ENCODE assay signal across 27 mouse cellular contexts in genomic region chr11:44541280-44541679, GRCm38 (mm10). TPM values are rescaled to one million over a fixed set of nuclear protein-coding genes. Genes with fewer than 3 reads are reported as not detected.
DNase-seq lines count a peak whose midpoint lies in the region; ATAC-seq and TF ChIP-seq lines count a peak whose summit lies in the region.
"Had no signal": no experiment of that assay in that cellular context is flagged by ENCODE, and none has a peak within 500 bp of the region (broad histone marks: within the 10 kb centered on the region; RNA-seq: fewer than 3 reads in every experiment).

No protein-coding gene starts in this region.

- H3K9ac ChIP-seq in liver, embryonic 12.5 days, result no peak overlapping the region
- no peak overlapping the region for H3K9ac ChIP-seq in liver, embryonic 11.5 days (ENCODE audit: low read depth, low read length)
- no peak overlapping the region for H3K9ac ChIP-seq in liver, postnatal 0 days (replicated peaks)
- H3K9ac ChIP-seq: heart, embryonic 13.5 days; hindbrain, embryonic 14.5 days; limb, embryonic 12.5 days; neural tube, embryonic 12.5 days had no signal

- no peak overlapping the region for H3K4me3 ChIP-seq in liver, embryonic 12.5 days
- no peak overlapping the region for H3K4me3 ChIP-seq in liver, embryonic 11.5 days (ENCODE audit: low read depth, low read length)
- H3K4me3 ChIP-seq in liver, postnatal 0 days (ENCODE audit: low read depth, low read length), result no peak overlapping the region
- H3K4me3 ChIP-seq: erythroblast, embryonic 14.5 days; heart, adult 2 months; heart, embryonic 13.5 days; limb, embryonic 12.5 days; neural tube, embryonic 12.5 days had no signal

- no peak for TF ChIP-seq EP300 in liver, postnatal 0 days (IDR thresholded peaks at IDR 0.05; ENCODE audit: low read depth)

- no peak overlapping the region for H3K4me2 ChIP-seq in liver, embryonic 12.5 days
- no peak overlapping the region for H3K4me2 ChIP-seq in liver, embryonic 11.5 days
- no peak overlapping the region for H3K4me2 ChIP-seq in liver, postnatal 0 days (ENCODE audit: low read depth, low read length)
- H3K4me2 ChIP-seq: heart, embryonic 13.5 days; hindbrain, embryonic 14.5 days; limb, embryonic 12.5 days; neural tube, embryonic 12.5 days had no signal

- H3K9me3 ChIP-seq in liver, embryonic 12.5 days (replicated peaks), result no peaks in the 10 kb centered on the region
- H3K9me3 ChIP-seq in liver, embryonic 11.5 days (ENCODE audit: control insufficient read depth, low read length), result no peaks in the 10 kb centered on the region
- no peaks in the 10 kb centered on the region for H3K9me3 ChIP-seq in liver, postnatal 0 days (ENCODE audit: low read length)
- H3K9me3 ChIP-seq: heart, embryonic 13.5 days; limb, embryonic 12.5 days; neural tube, embryonic 12.5 days had no signal

- TF ChIP-seq CTCF in liver, postnatal 0 days (IDR thresholded peaks at IDR 0.05; ENCODE audit: low read depth), result no peak

- H3K36me3 ChIP-seq in liver, embryonic 12.5 days, result peaks cover 97% of the 10 kb centered on the region
- H3K36me3 ChIP-seq in liver, embryonic 11.5 days (ENCODE audit: control insufficient read depth, insufficient read depth, low read length), result peaks cover 42% of the 10 kb centered on the region
- H3K36me3 ChIP-seq in liver, postnatal 0 days (replicated peaks; ENCODE audit: insufficient read depth, low read length), result peaks cover 59% of the 10 kb centered on the region

- H3K27me3 ChIP-seq in liver, embryonic 12.5 days (replicated peaks), result no peaks in the 10 kb centered on the region
- no peaks in the 10 kb centered on the region for H3K27me3 ChIP-seq in liver, embryonic 11.5 days (replicated peaks; ENCODE audit: control insufficient read depth, insufficient read depth, low read length)
- H3K27me3 ChIP-seq in liver, postnatal 0 days (ENCODE audit: insufficient read depth, low read length), result no peaks in the 10 kb centered on the region
- H3K27me3 ChIP-seq: heart, embryonic 13.5 days; limb, embryonic 12.5 days; neural tube, embryonic 12.5 days had no signal

- ATAC-seq in frontal cortex, adult (ENCODE audit: low TSS enrichment), result peak; percentile 58
- no peak for ATAC-seq in liver, embryonic 12.5 days
- no peak for ATAC-seq in liver, embryonic 11.5 days (replicated peaks; ENCODE audit: low FRiP score)
- ATAC-seq in liver, postnatal 0 days, result no peak
- ATAC-seq: forebrain, embryonic 14.5 days; inflammation-experienced regulatory T-cells, adult 6 months had no signal

- H3K27ac ChIP-seq in liver, embryonic 12.5 days, result peak overlapping the region; percentile 3; the same call in 1 of the 2 replicates
- no peak overlapping the region for H3K27ac ChIP-seq in liver, embryonic 11.5 days (ENCODE audit: low read depth, low read length)
- H3K27ac ChIP-seq in liver, postnatal 0 days (ENCODE audit: low read depth), result 0 out of 2 replicates have a peak overlapping the region, but pooled peaks have one; percentile 24
- H3K27ac ChIP-seq: heart, adult 2 months; heart, embryonic 13.5 days; hindbrain, embryonic 14.5 days; limb, embryonic 12.5 days; neural tube, embryonic 12.5 days had no signal

- 95% methylated on average over 5 of the region's 5 CpGs for WGBS in liver, embryonic 12.5 days (ENCODE audit: insufficient replicate concordance)
- 92% methylated on average over 5 of the region's 5 CpGs for WGBS in liver, embryonic 11.5 days
- 91% methylated on average over 5 of the region's 5 CpGs for WGBS in liver, postnatal 0 days (ENCODE audit: insufficient replicate concordance)

- peaks cover 59% of the 10 kb centered on the region for H3K4me1 ChIP-seq in liver, embryonic 12.5 days
- H3K4me1 ChIP-seq in liver, embryonic 11.5 days (replicated peaks; ENCODE audit: control insufficient read depth, insufficient read depth, low read length), result peaks cover 2% of the 10 kb centered on the region; the same call in 1 of the 2 replicates
- peaks cover 8% of the 10 kb centered on the region for H3K4me1 ChIP-seq in liver, postnatal 0 days (ENCODE audit: insufficient read depth)

- DNase-seq in frontal cortex, postnatal 25 days (ENCODE audit: low spot score in 2 of 2), result no peak
- no peak for DNase-seq in liver, embryonic 11.5 days (ENCODE audit: low spot score)
- peak; percentile 64 for DNase-seq in adipocyte (ENCODE audit: low spot score)
- no peak for DNase-seq in liver, postnatal 0 days
- DNase-seq in adrenal gland, adult 18-20 months (ENCODE audit: low spot score in 2 of 2), result no peak
- DNase-seq: adrenal gland, postnatal 36 days; cerebellum, adult 11-12 months; cerebellum, postnatal 14 days; gastrocnemius, postnatal 25 days; heart, adult 2 months; kidney, adult 8-10 months; kidney, postnatal 14 days; layer of hippocampus, postnatal 36 days; lung, adult 2 months; lung, postnatal 4 days; midbrain, embryonic 14.5 days; right cerebral cortex, postnatal 25 days; thymus, postnatal 36 days had no signal

RNA-seq across cellular contexts. Expression of gene Rnf145, which starts 22.5 kb away (rescaled TPM):
- 64.7 and 71.1 TPM in 2 replicates for polyA plus RNA-seq in liver, embryonic 12.5 days (2016; fragmentation: Nextera tagmentation; extraction: Ambion mirVana)
- polyA plus RNA-seq in liver, embryonic 11.5 days (2014; fragmentation: Nextera tagmentation; extraction: Ambion mirVana), result 74.4 and 76.3 TPM in 2 replicates
- polyA plus RNA-seq in liver, postnatal 0 days (2015; fragmentation: Nextera tagmentation; extraction: Ambion mirVana), result 31.9 and 32.7 TPM in 2 replicates
- total RNA-seq in adrenal gland, adult 18-20 months (2021), result 10 to 100 TPM; 47.2 to 61.7 TPM
